Mouse (Mus musculus) ES-E14 (cell line): Measurements from ENCODE around the gene Shisa6. TPM values are rescaled to one million over a fixed set of nuclear protein-coding genes. Genes with fewer than 3 reads are reported as not detected.

Source experiments
- DNase-seq: peaks from one replicate; pipeline ENCODE4 v3.0.0-alpha.2; 2013; ENCODE audit warnings: low read depth, low spot score
- H3K27ac ChIP-seq: 2 replicates; pipeline ENCODE4 v1.5.1; 2012; ENCODE audit warnings: low read depth, mild to moderate bottlenecking, low read length, moderate library complexity, mixed read lengths; ENCODE audit not compliant: poor library complexity, insufficient read depth, severe bottlenecking
- H3K36me3 ChIP-seq: 2 replicates; pipeline ENCODE4 v1.6.1; 2012; ENCODE audit warnings: mild to moderate bottlenecking, low read length, moderate library complexity, mixed read lengths; ENCODE audit not compliant: control insufficient read depth, poor library complexity, insufficient read depth, severe bottlenecking
- H3K4me1 ChIP-seq, 2 experiments: fragments of 150-350 bp in 1 of 2; sonication (generic) in 1 of 2; 2 replicates each; pipeline ENCODE4 v1.6.1; 2012; ENCODE audit warnings: low read length in 2 of 2, mild to moderate bottlenecking in 1 of 2, mixed read lengths in 1 of 2; ENCODE audit not compliant: control insufficient read depth in 2 of 2, insufficient read depth in 2 of 2, poor library complexity in 1 of 2
- H3K4me3 ChIP-seq, 2 experiments: fragments of 150-350 bp in 1 of 2; sonication (generic) in 1 of 2; 2 replicates each; pipeline ENCODE4 v1.5.1; 2012; ENCODE audit warnings: low read length in 2 of 2, low read depth in 1 of 2, mild to moderate bottlenecking in 1 of 2, mixed read lengths in 1 of 2; ENCODE audit not compliant: insufficient read depth in 1 of 2, poor library complexity in 1 of 2, severe bottlenecking in 1 of 2
- H3K9ac ChIP-seq: 2 replicates; pipeline ENCODE4 v1.6.1; 2012; ENCODE audit warnings: low read depth, mild to moderate bottlenecking, low read length, mixed read lengths; ENCODE audit not compliant: poor library complexity, insufficient read depth, severe bottlenecking
- H3K9me3 ChIP-seq: fragments of 150-350 bp; sonication (generic); 2 replicates; pipeline ENCODE4 v1.6.1; 2012; ENCODE audit warnings: low read depth, mild to moderate bottlenecking, low read length; ENCODE audit not compliant: control insufficient read depth, insufficient read depth
- CHD2 ChIP-seq: IDR thresholded peaks from 2 replicates; pipeline ENCODE4 v1.6.1; 2014; ENCODE audit warnings: mild to moderate bottlenecking, low read depth, low read length, inconsistent platforms
- HCFC1 ChIP-seq: IDR thresholded peaks from 2 replicates; pipeline ENCODE4 v1.6.1; 2012; ENCODE audit warnings: low read length, inconsistent platforms, borderline replicate concordance; ENCODE audit not compliant: insufficient read depth
- MAFK ChIP-seq: IDR thresholded peaks from 2 replicates; pipeline ENCODE4 v1.6.1; 2014; ENCODE audit warnings: mild to moderate bottlenecking, low read depth, low read length, inconsistent platforms; ENCODE audit not compliant: insufficient read depth
- ZC3H11A ChIP-seq: IDR thresholded peaks from 2 replicates; pipeline ENCODE4 v1.6.1; 2012; ENCODE audit warnings: low read depth, mild to moderate bottlenecking, inconsistent platforms, low read length, borderline replicate concordance
- ZNF384 ChIP-seq: IDR thresholded peaks from 2 replicates; pipeline ENCODE4 v1.6.1; 2012; ENCODE audit warnings: low read depth, low read length, inconsistent platforms
- in situ Hi-C, 2 experiments: fragments of 600-800 bp; cut with MboI; formaldehyde crosslinking; loops; one replicate each; pipeline ENCODE4 v1.15.1; 2025; ENCODE audit warnings: low sequenced_read_pairs in 2 of 2, inconsistent platforms in 1 of 2; ENCODE audit not compliant: unreplicated experiment in 2 of 2
- total RNA-seq: library from RNA; depleted of rRNA; stranded (reverse); fragments of 300-350 nt; gene quantifications from 2 replicates; pipeline ENCODE4 v1.2.3, GENCODE M21; 2012

Shisa6 gene
- total RNA-seq, 1 experiment: 0.09 TPM

GRCm38 (mm10) chr11:66273904-66274706, 251.7 kb downstream of the Shisa6 start:
- DNase-seq: no peak
- in situ Hi-C loops: no loop called here
- H3K9me3 ChIP-seq: no peaks in the 10 kb centered on the region
- TF ChIP-seq MAFK: no peak
- TF ChIP-seq CHD2: no peak
- TF ChIP-seq ZC3H11A: no peak
- TF ChIP-seq HCFC1: no peak
- no peak for TF ChIP-seq ZNF384
- H3K4me3 ChIP-seq: no peak overlapping the region
- H3K27ac ChIP-seq: no peak overlapping the region
- H3K4me1 ChIP-seq: no peaks in the 10 kb centered on the region
- no peak overlapping the region for H3K9ac ChIP-seq
- no peaks in the 10 kb centered on the region for H3K36me3 ChIP-seq

- H3K36me3 ChIP-seq: no peaks in the 10 kb centered on the region
- no peaks in the 10 kb centered on the region for H3K4me1 ChIP-seq
- H3K27ac ChIP-seq: no peak overlapping the region
- in situ Hi-C loops: no loop called here
- DNase-seq: no peak
- no peak overlapping the region for H3K4me3 ChIP-seq
- no peak overlapping the region for H3K9ac ChIP-seq
- no peaks in the 10 kb centered on the region for H3K9me3 ChIP-seq
- no peak for TF ChIP-seq HCFC1
- no peak for TF ChIP-seq MAFK
- TF ChIP-seq ZC3H11A: no peak
- TF ChIP-seq ZNF384: no peak
- no peak for TF ChIP-seq CHD2
Observed at GRCm38 (mm10) chr11:66267029-66267428, 258.7 kb downstream of the Shisa6 start.

- in situ Hi-C loops: no loop called here
- no peak for TF ChIP-seq ZNF384
- no peak for TF ChIP-seq CHD2
- TF ChIP-seq HCFC1: no peak
- TF ChIP-seq MAFK: no peak
- TF ChIP-seq ZC3H11A: no peak
- no peak for DNase-seq
- Histone ChIP-seq H3K4me3 (no peak overlapping the region), H3K27ac (no peak overlapping the region), H3K9ac (no peak overlapping the region), H3K9me3 (no peaks in the 10 kb centered on the region), H3K36me3 (no peaks in the 10 kb centered on the region), H3K4me1 (no peaks in the 10 kb centered on the region)
Observed at GRCm38 (mm10) chr11:66265336-66265990, 260.3 kb downstream of the Shisa6 start.

GRCm38 (mm10) chr11:66260205-66260604, 265.6 kb downstream of the Shisa6 start:
- H3K9ac ChIP-seq: no peak overlapping the region
- H3K27ac ChIP-seq: no peak overlapping the region
- in situ Hi-C loops: no loop called here
- no peak for TF ChIP-seq ZC3H11A
- no peak for TF ChIP-seq HCFC1
- no peak for TF ChIP-seq CHD2
- TF ChIP-seq ZNF384: no peak
- TF ChIP-seq MAFK: no peak
- no peak overlapping the region for H3K4me3 ChIP-seq
- no peaks in the 10 kb centered on the region for H3K4me1 ChIP-seq
- no peaks in the 10 kb centered on the region for H3K9me3 ChIP-seq
- no peak for DNase-seq
- H3K36me3 ChIP-seq: no peaks in the 10 kb centered on the region
